Mouse (Mus musculus): ENCODE measurements around the gene Rasl10a. TPM values are rescaled to one million over a fixed set of nuclear protein-coding genes. Genes with fewer than 3 reads are reported as not detected.

The Rasl10a gene
- total RNA-seq (2015) (not detected in 2 replicates), total RNA-seq (2017) (not detected in 2 replicates)

- ATAC-seq (ENCODE audit: poor library complexity, severe bottlenecking): no peak
Measured at GRCm38 (mm10) chr11:5057856-5058641, at the start of gene Rasl10a. TSS of gene Rasl10a (plus strand) at chr11:5058128.

- no peak for ATAC-seq (ENCODE audit: poor library complexity, severe bottlenecking)
Measured at GRCm38 (mm10) chr11:5008867-5009266, 49.1 kb upstream of the Rasl10a start.

GRCm38 (mm10) chr11:5009354-5010074 is 48.4 kb upstream of the Rasl10a start:
- no peak for ATAC-seq (ENCODE audit: poor library complexity, severe bottlenecking)

DNA sequence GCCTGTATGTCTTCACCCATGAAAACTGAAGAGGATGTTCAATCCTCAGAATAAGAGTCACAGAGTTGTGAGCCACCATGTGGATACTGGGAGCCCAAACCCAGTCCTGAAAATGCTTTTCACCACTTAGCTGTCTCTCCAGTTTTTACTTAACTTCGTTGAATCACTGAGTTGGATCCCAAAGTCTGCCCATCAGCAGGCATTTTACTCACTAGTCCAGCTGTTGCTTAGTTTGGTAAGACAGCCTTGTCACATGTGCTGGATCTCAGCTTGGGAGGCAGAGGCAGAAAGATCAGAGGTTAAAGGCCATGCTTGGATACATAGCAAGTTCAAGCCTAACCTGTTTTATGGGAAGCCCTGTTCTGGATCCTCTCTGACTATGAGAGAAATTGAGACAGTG is 47.7 kb upstream of the Rasl10a start:
- no peak for ATAC-seq (ENCODE audit: poor library complexity, severe bottlenecking)

DNA sequence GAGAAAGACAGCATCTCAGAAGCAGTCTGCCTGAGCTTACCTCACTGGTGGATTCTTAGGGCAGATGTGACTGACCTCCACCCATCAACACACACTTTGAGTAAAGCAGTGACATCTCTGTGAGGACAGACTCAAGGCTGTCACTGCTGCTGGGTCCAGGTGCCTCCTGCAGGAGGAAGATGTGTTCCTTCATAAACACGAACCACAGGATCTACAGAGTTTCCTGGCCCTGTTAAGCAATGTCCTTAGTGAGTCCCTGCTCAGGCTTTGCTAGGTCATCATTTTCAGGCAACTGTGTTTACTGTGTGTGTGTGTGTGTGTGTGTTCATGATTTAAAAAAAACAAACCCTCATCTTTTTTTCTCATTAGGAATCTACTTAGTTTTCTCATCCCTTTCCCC is 46.4 kb upstream of the Rasl10a start:
- no peak for ATAC-seq (ENCODE audit: poor library complexity, severe bottlenecking)

- ATAC-seq (ENCODE audit: poor library complexity, severe bottlenecking): peak; percentile 30; the same call in 1 of the 2 replicates
Measured at GRCm38 (mm10) chr11:5012213-5012715, 45.7 kb upstream of the Rasl10a start.

GRCm38 (mm10) chr11:5015720-5016119 is 42.2 kb upstream of the Rasl10a start:
- ATAC-seq (ENCODE audit: poor library complexity, severe bottlenecking): no peak

GRCm38 (mm10) chr11:5016286-5016685 is 41.6 kb upstream of the Rasl10a start:
- ATAC-seq (ENCODE audit: poor library complexity, severe bottlenecking): no peak

DNA sequence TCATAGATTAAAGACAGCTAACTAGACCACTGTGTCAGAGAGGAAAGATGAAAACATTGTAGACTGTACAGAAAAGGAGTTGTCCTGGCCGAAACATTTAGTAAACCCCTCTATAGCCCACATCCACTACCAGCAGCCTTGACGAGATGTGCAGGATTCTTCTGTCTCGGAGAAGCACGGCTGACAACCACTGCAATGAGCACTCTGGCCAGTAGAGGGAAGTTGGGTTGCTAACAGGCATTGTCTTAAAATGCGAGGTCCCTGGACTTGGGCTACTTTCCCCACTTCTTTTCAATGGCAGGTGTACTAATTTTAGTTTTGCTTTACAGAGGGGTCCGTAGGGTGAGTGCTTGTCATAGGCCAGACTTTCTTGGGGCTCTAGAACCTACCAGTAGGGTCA is 40.4 kb upstream of the Rasl10a start:
- ATAC-seq (ENCODE audit: poor library complexity, severe bottlenecking): no peak

- ATAC-seq (ENCODE audit: poor library complexity, severe bottlenecking): no peak
Measured at GRCm38 (mm10) chr11:5025108-5025507, 32.8 kb upstream of the Rasl10a start.

DNA sequence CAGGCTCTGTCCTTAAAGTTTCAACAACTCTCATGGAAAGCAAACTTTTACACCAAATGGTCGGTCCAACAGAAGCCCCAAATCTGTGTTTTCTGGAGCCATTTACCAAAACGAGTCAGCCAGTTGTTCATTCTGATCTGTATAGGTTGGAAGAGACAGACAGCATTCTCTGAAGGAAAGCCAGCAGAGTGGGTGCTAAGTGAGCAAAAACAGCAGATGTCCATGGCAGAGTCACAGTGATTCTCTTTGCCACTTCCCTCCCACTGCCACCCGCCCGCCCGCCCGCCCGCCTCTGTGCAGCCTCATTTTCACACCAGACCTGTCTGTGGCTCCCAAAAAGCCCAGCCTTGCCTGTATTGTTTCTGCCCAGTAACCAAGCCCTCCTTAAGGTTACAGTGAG is 29.7 kb upstream of the Rasl10a start:
- ATAC-seq (ENCODE audit: poor library complexity, severe bottlenecking): no peak

DNA sequence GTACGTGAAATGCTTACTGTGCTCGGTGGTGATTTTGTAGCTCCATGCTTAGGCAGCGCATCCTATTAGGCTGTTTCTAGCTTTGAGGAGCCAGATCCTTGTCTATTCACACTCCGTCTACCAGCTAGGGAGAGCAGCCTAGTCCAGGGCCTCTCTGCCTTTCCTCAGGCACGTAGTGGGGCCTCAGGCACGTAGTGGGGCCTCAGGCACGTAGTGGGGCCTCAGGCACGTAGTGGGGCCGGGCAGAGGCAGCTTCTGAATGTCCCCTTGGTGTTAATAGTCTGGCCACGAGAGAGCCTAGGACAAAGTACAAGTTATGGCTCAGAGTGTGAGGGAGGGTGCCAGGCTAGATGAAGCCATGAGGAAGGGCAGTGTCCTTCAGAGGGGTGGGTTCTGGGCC is 25.2 kb upstream of the Rasl10a start:
- ATAC-seq (ENCODE audit: poor library complexity, severe bottlenecking): no peak

DNA sequence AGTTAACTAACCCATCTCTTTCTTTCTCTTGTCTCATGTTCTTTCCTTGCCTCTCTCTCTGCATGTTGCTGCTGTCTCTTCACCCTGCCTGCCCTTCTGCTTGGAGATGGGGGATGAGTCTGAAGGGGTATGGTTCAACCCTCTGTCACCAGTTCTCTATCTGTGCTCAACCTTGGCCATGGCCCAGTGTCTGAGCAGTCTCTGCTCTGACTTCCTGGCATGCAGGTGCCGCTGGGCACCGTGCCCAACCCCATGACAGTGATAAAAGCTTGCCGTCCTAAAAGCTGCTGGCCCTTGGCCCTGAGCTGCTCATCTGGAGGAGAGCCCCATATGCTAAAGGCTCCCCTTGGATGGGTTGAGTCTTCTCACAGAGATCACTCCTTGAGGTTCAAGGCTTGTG is 24.8 kb upstream of the Rasl10a start:
- no peak for ATAC-seq (ENCODE audit: poor library complexity, severe bottlenecking)

GRCm38 (mm10) chr11:5035421-5035820 is 22.5 kb upstream of the Rasl10a start:
- no peak for ATAC-seq (ENCODE audit: poor library complexity, severe bottlenecking)

GRCm38 (mm10) chr11:5037146-5037854 is 20.6 kb upstream of the Rasl10a start:
- no peak for ATAC-seq (ENCODE audit: poor library complexity, severe bottlenecking)

- ATAC-seq (ENCODE audit: poor library complexity, severe bottlenecking): no peak
Measured at GRCm38 (mm10) chr11:5040585-5040984, 17.3 kb upstream of the Rasl10a start.

- no peak for ATAC-seq (ENCODE audit: poor library complexity, severe bottlenecking)
Measured at GRCm38 (mm10) chr11:5041144-5041780, 16.7 kb upstream of the Rasl10a start.

- no peak for ATAC-seq (ENCODE audit: poor library complexity, severe bottlenecking)
Measured at GRCm38 (mm10) chr11:5042645-5043381, 15.1 kb upstream of the Rasl10a start.

DNA sequence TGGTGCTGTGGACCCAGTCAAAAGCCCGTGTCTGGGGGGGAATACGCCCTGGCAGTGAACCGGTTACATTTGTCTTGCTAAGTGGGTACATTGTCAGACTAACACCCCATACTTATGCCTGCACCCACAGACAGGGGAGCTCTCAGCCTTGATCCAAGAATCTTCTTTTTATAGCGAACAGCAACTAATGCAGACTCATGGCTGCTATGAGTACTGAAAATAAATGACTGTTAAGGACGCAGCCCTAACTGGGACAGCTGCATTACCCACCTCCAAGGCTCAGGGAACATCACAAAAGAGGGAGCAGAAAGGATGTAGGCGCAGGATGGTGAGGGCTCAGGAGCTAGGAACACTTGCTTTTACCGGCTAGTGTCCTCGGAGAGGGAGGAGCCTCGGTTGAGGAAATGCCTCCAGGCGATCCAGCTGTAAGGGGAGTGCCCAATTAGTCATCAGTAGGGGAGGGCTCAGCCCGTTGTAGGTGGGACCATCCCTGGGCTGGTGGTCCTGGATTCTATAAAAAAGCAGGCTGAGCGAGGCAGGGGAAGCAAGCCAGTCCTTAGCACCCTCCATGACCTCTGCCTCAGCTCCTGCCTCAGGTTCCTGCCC is 11.5 kb upstream of the Rasl10a start:
- ATAC-seq (ENCODE audit: poor library complexity, severe bottlenecking): no peak

DNA sequence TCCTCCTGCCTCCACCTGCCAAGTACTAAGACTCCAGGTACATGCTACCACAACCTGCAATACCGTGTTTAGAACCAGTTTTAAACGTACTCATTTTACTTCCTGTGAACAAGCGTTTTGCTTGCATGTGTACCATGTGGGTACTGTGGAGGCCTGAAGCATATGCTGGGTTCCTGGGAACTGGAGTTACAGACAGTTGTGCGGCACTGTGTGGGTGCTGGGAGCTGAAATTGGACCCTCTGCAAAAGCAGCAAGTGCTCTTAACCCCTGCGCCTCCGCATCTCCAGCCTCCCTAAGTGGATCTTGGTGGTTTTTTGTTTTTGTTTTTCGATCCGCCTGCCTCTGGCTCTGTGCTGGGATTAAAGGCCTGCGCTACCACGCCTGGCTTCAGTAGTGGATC is 6.3 kb upstream of the Rasl10a start:
- ATAC-seq (ENCODE audit: poor library complexity, severe bottlenecking): no peak
